Mouse (Mus musculus): ENCODE measurements at regions not wholly inside any gene's neighbourhood (a gene's known extent, or its start where the extent isn't known, plus 50 kb on each side); places are given as distances from the start of the nearest gene placed in this dataset.

DNA sequence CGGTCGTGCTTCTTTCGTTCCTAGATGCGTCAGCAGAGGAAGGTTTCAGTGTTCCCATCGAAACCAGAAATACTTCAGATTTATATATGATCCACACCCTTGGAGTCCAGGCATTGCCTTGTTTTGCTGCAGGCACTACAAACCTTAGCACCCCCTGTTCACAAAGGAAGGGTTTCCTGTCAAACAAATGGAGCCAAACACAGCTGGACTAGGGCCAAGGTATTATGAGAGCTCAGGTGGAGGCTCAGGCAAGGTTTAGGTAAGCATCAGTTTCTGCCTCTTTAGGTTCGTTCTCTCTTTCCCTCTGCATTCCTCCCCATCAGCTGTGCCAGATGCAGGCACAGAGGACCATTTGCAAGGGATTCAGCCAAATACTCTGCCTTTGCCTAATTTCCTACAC is 377.0 kb upstream of the A1bg start:
- Histone ChIP-seq H3K4me2 (ENCODE audit: low read depth, low read length) (no peak overlapping the region), H3K27ac (ENCODE audit: low read depth) (no peak overlapping the region), H3K27me3 (ENCODE audit: control insufficient read depth, insufficient read depth, low read length) (no peaks in the 10 kb centered on the region), H3K4me1 (ENCODE audit: control insufficient read depth, insufficient read depth) (no peaks in the 10 kb centered on the region), H3K9ac (replicated peaks; ENCODE audit: low read depth, low read length) (no peak overlapping the region), H3K9me3 (replicated peaks; ENCODE audit: control insufficient read depth, low read length) (no peaks in the 10 kb centered on the region), H3K36me3 (replicated peaks; ENCODE audit: control insufficient read depth, insufficient read depth, low read length) (no peaks in the 10 kb centered on the region), H3K4me3 (ENCODE audit: low read depth, low read length) (no peak overlapping the region)
- DNase-seq (ENCODE audit: low spot score) (no peak), ATAC-seq (ENCODE audit: insufficient read depth, low read depth) (no peak)
- TF ChIP-seq CTCF (IDR thresholded peaks at IDR 0.05; ENCODE audit: low read depth) (no peak), EP300 (IDR thresholded peaks at IDR 0.05; ENCODE audit: low read depth) (no peak)
- 73% methylated on average over 6 of the region's 6 CpGs for WGBS

DNA sequence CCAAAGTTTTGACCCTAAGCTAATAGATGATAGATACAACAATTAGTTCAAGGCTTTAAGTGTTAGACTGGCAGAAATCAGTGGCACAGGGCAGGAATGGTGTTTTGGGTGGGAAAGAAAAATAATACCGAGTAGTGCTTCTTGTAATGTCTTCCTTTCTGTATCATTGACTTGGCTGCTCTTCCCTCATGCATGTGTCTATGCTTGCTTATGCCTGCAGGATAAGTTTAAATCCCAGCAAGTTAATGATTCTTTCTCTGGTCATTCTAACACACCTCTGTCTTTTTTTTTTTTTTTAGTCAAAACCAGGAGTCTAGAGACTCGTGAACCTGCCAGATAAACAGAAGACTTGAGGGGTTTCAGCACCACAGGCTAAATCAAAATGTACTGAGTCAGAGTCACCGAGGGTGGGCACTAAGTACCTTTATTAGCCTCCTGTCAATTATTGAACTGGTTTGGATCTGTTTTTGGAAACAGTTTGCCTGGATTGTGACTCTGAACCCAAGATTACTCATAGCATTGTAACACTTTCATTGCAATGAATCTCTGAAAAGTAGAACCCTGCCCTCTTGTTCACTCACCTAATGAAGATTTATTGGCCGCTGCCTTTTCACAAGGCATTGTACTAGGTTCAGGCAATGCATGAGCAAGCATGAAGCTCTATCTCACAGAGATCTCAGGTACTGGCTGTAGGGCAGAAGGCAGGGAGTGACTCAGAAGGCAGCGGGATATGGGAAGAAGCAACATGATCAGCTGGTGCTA is 374.8 kb upstream of the A1bg start:
- WGBS: 76% methylated on average over 5 of the region's 5 CpGs
- no peak for TF ChIP-seq CTCF (IDR thresholded peaks at IDR 0.05; ENCODE audit: low read depth)
- TF ChIP-seq EP300 (IDR thresholded peaks at IDR 0.05; ENCODE audit: low read depth): no peak
- no peak overlapping the region for H3K4me2 ChIP-seq (ENCODE audit: low read depth, low read length)
- H3K27ac ChIP-seq (ENCODE audit: low read depth): no peak overlapping the region
- no peaks in the 10 kb centered on the region for H3K27me3 ChIP-seq (ENCODE audit: control insufficient read depth, insufficient read depth, low read length)
- H3K9ac ChIP-seq (replicated peaks; ENCODE audit: low read depth, low read length): no peak overlapping the region
- H3K36me3 ChIP-seq (replicated peaks; ENCODE audit: control insufficient read depth, insufficient read depth, low read length): no peaks in the 10 kb centered on the region
- H3K9me3 ChIP-seq (replicated peaks; ENCODE audit: control insufficient read depth, low read length): no peaks in the 10 kb centered on the region
- H3K4me1 ChIP-seq (ENCODE audit: control insufficient read depth, insufficient read depth): no peaks in the 10 kb centered on the region
- no peak for ATAC-seq (ENCODE audit: insufficient read depth, low read depth)
- no peak for DNase-seq (ENCODE audit: low spot score)
- H3K4me3 ChIP-seq (ENCODE audit: low read depth, low read length): no peak overlapping the region

DNA sequence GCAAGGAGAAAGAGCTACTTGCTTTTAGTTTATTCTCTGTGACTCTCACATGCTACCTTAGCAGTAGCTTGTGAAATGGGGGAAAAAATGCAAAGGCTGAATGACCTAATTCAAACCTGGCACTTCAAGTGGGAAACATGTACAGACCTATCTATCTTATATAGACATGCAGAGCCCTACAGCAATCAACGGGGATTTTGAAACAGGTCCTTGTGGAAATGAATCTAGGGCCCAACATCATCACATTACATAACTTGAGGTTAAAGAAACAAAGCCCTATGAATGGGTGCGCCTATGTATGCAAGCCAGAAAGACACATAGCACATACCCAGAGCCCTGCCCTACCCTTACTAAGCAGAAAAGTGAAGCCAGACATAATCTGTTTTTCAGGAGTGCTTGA is 371.8 kb upstream of the A1bg start:
- Histone ChIP-seq H3K4me1 (ENCODE audit: control insufficient read depth, insufficient read depth) (no peaks in the 10 kb centered on the region), H3K36me3 (replicated peaks; ENCODE audit: control insufficient read depth, insufficient read depth, low read length) (no peaks in the 10 kb centered on the region), H3K4me3 (ENCODE audit: low read depth, low read length) (no peak overlapping the region), H3K27me3 (ENCODE audit: control insufficient read depth, insufficient read depth, low read length) (no peaks in the 10 kb centered on the region), H3K27ac (ENCODE audit: low read depth) (no peak overlapping the region), H3K4me2 (ENCODE audit: low read depth, low read length) (no peak overlapping the region), H3K9ac (replicated peaks; ENCODE audit: low read depth, low read length) (no peak overlapping the region), H3K9me3 (replicated peaks; ENCODE audit: control insufficient read depth, low read length) (no peaks in the 10 kb centered on the region)
- no peak for TF ChIP-seq CTCF (IDR thresholded peaks at IDR 0.05; ENCODE audit: low read depth)
- no peak for TF ChIP-seq EP300 (IDR thresholded peaks at IDR 0.05; ENCODE audit: low read depth)
- DNase-seq (ENCODE audit: low spot score) (no peak), ATAC-seq (ENCODE audit: insufficient read depth, low read depth) (no peak)
- WGBS: 84% methylated on average over 2 of the region's 2 CpGs

DNA sequence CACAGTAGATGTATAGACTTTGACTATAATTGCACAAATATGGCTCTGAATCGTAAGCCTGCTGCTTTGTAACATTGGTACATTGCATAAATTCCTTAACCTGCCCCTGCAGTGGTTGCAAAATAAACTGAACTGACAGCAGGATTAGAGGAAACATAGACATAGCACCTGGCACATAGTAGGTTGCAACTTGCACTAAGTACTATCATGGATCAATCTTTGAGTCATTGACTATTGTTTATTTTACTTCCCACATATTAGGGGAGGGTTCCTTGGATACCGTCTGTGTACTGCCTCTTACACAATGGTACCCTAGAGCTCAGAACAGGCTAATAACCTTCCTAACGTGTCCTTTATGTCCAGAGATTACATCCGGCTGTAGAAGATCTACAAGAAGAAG is 371.3 kb upstream of the A1bg start:
- WGBS: 65% methylated on average over 4 of the region's 4 CpGs
- Histone ChIP-seq H3K27ac (ENCODE audit: low read depth) (no peak overlapping the region), H3K9ac (replicated peaks; ENCODE audit: low read depth, low read length) (no peak overlapping the region), H3K4me1 (ENCODE audit: control insufficient read depth, insufficient read depth) (no peaks in the 10 kb centered on the region), H3K9me3 (replicated peaks; ENCODE audit: control insufficient read depth, low read length) (no peaks in the 10 kb centered on the region), H3K4me2 (ENCODE audit: low read depth, low read length) (no peak overlapping the region), H3K27me3 (ENCODE audit: control insufficient read depth, insufficient read depth, low read length) (no peaks in the 10 kb centered on the region), H3K4me3 (ENCODE audit: low read depth, low read length) (no peak overlapping the region), H3K36me3 (replicated peaks; ENCODE audit: control insufficient read depth, insufficient read depth, low read length) (no peaks in the 10 kb centered on the region)
- ATAC-seq (ENCODE audit: insufficient read depth, low read depth) (no peak), DNase-seq (ENCODE audit: low spot score) (no peak)
- TF ChIP-seq EP300 (IDR thresholded peaks at IDR 0.05; ENCODE audit: low read depth) (no peak), CTCF (IDR thresholded peaks at IDR 0.05; ENCODE audit: low read depth) (no peak)

DNA sequence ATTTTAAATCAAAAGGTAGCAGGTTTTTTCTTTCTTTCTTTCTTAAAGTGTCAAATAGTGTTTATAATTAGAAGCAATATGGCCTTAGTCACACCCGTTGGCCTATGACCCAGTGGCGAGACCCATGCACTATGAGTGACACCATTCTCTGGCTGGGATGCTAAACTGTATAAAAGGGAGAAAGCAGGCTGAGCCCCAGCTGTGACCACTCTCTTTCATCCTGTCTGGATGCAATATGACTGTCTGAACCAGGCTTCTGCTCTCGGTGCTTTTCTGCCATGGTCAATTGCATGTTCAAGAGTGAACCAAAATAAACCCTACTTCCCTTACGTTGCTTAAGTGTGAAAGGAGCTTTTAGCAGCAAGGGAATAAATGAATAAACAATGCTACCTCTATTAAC is 346.0 kb upstream of the A1bg start:
- Histone ChIP-seq H3K9me3 (replicated peaks; ENCODE audit: control insufficient read depth, low read length) (no peaks in the 10 kb centered on the region), H3K9ac (replicated peaks; ENCODE audit: low read depth, low read length) (no peak overlapping the region), H3K4me2 (ENCODE audit: low read depth, low read length) (no peak overlapping the region), H3K27ac (ENCODE audit: low read depth) (no peak overlapping the region), H3K4me1 (ENCODE audit: control insufficient read depth, insufficient read depth) (no peaks in the 10 kb centered on the region), H3K36me3 (replicated peaks; ENCODE audit: control insufficient read depth, insufficient read depth, low read length) (no peaks in the 10 kb centered on the region), H3K4me3 (ENCODE audit: low read depth, low read length) (no peak overlapping the region), H3K27me3 (ENCODE audit: control insufficient read depth, insufficient read depth, low read length) (no peaks in the 10 kb centered on the region)
- ATAC-seq (ENCODE audit: insufficient read depth, low read depth): no peak
- no peak for DNase-seq (ENCODE audit: low spot score)
- TF ChIP-seq CTCF (IDR thresholded peaks at IDR 0.05; ENCODE audit: low read depth): no peak
- no peak for TF ChIP-seq EP300 (IDR thresholded peaks at IDR 0.05; ENCODE audit: low read depth)
- 74% methylated on average over 4 of the region's 4 CpGs for WGBS

DNA sequence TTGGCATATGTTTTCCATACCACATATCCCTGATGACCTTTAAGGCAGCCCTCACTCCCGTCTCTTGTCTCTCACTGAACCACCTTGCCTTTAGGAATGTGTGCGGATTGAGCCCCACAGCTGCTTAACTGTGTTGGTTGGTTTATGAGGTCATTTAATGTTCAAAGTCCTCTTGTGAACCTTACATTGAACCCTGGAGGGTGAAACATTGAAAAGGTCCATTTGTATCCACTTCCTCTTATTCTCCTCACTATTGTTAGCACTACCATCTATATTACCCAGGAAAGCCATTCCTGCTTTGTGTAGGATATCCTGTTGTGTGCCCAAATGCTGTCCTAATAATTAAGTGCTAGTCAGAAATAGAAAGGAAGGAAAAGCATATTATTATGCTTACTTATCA is 336.2 kb upstream of the A1bg start:
- Histone ChIP-seq H3K27me3 (ENCODE audit: control insufficient read depth, insufficient read depth, low read length) (no peaks in the 10 kb centered on the region), H3K9me3 (replicated peaks; ENCODE audit: control insufficient read depth, low read length) (no peaks in the 10 kb centered on the region), H3K4me1 (ENCODE audit: control insufficient read depth, insufficient read depth) (no peaks in the 10 kb centered on the region), H3K4me2 (ENCODE audit: low read depth, low read length) (no peak overlapping the region), H3K36me3 (replicated peaks; ENCODE audit: control insufficient read depth, insufficient read depth, low read length) (no peaks in the 10 kb centered on the region), H3K27ac (ENCODE audit: low read depth) (no peak overlapping the region), H3K9ac (replicated peaks; ENCODE audit: low read depth, low read length) (no peak overlapping the region), H3K4me3 (ENCODE audit: low read depth, low read length) (no peak overlapping the region)
- DNase-seq (ENCODE audit: low spot score) (no peak), ATAC-seq (ENCODE audit: insufficient read depth, low read depth) (no peak)
- 50% methylated on average over 2 of the region's 2 CpGs for WGBS
- TF ChIP-seq EP300 (IDR thresholded peaks at IDR 0.05; ENCODE audit: low read depth) (no peak), CTCF (IDR thresholded peaks at IDR 0.05; ENCODE audit: low read depth) (no peak)

All from heart, postnatal 0 days (tissue).